Mouse (Mus musculus) myocyte (in vitro differentiated cells): ENCODE data around the gene Csad. TPM values are rescaled to one million over a fixed set of nuclear protein-coding genes. Genes with fewer than 3 reads are reported as not detected.
"Not testable (repeated sequence)": the region's sequence is repeated elsewhere in the genome, so short reads cannot be mapped to it uniquely, and the experiment has no call there.

Experiments
- H3K27me3 ChIP-seq: one replicate; pipeline ENCODE4 v1.6.1; 2011; ENCODE audit not compliant: control insufficient read depth, insufficient read depth, insufficient read length
- H3K36me3 ChIP-seq: one replicate; pipeline ENCODE4 v1.6.1; 2011; ENCODE audit not compliant: control insufficient read depth, insufficient read depth
- H3K4me2 ChIP-seq: one replicate; pipeline ENCODE4 v1.6.1; 2011; ENCODE audit warnings: low read depth, control low read depth
- H3K4me3 ChIP-seq: one replicate; pipeline ENCODE4 v1.5.1; 2011; ENCODE audit warnings: mild to moderate bottlenecking, control low read depth, moderate library complexity
- H3K79me2 ChIP-seq: one replicate; pipeline ENCODE4 v1.6.1; 2011; ENCODE audit not compliant: control insufficient read depth, insufficient read depth
- H3ac ChIP-seq: one replicate; pipeline ENCODE4 v1.6.1; 2011; ENCODE audit not compliant: control insufficient read depth, insufficient read length
- CEBPB ChIP-seq: IDR thresholded peaks from 2 replicates; pipeline ENCODE4 v1.6.1; 2011; ENCODE audit warnings: mild to moderate bottlenecking, moderate library complexity; ENCODE audit not compliant: poor library complexity, insufficient read depth, severe bottlenecking
- E2F4 ChIP-seq: IDR thresholded peaks from one replicate; pipeline ENCODE4 v1.6.1; 2011; ENCODE audit warnings: mild to moderate bottlenecking, control low read depth, moderate library complexity; ENCODE audit not compliant: insufficient read depth
- MAX ChIP-seq: IDR thresholded peaks from one replicate; pipeline ENCODE4 v1.6.1; 2011; ENCODE audit warnings: low read depth, mild to moderate bottlenecking, control low read depth
- MYOD1 ChIP-seq, 3 experiments: IDR thresholded peaks; one replicate each; pipeline ENCODE4 v1.6.1; 2011; ENCODE audit warnings: control low read depth in 2 of 3, low read depth in 2 of 3, mild to moderate bottlenecking in 2 of 3, moderate library complexity in 1 of 3; ENCODE audit not compliant: insufficient read length in 2 of 3, control insufficient read depth in 1 of 3
- MYOG ChIP-seq, 3 experiments: IDR thresholded peaks; one replicate each; pipeline ENCODE4 v1.6.1; 2011; ENCODE audit warnings: control low read depth in 2 of 3, low read depth in 2 of 3, mild to moderate bottlenecking in 2 of 3; ENCODE audit not compliant: insufficient read length in 2 of 3, control insufficient read depth in 1 of 3, insufficient read depth in 1 of 3
- POLR2A ChIP-seq: IDR thresholded peaks from one replicate; pipeline ENCODE4 v1.6.1; 2011; ENCODE audit warnings: low read depth, mild to moderate bottlenecking, control low read depth, moderate library complexity; ENCODE audit not compliant: insufficient read length
- POLR2AphosphoS2 ChIP-seq: IDR thresholded peaks from one replicate; pipeline ENCODE4 v1.6.1; 2011; ENCODE audit warnings: low read depth, control low read depth; ENCODE audit not compliant: insufficient read length
- SRF ChIP-seq: IDR thresholded peaks from one replicate; pipeline ENCODE4 v1.6.1; 2011; ENCODE audit warnings: low read depth; ENCODE audit not compliant: control insufficient read depth, insufficient read length
- TCF12 ChIP-seq: IDR thresholded peaks from one replicate; pipeline ENCODE4 v1.6.1; 2011; ENCODE audit warnings: mild to moderate bottlenecking, control low read depth; ENCODE audit not compliant: poor library complexity, insufficient read depth, severe bottlenecking
- TCF3 ChIP-seq: IDR thresholded peaks from one replicate; pipeline ENCODE4 v1.6.1; 2011; ENCODE audit warnings: low read depth, control low read depth; ENCODE audit not compliant: insufficient read length
- polyA plus RNA-seq: library from polyadenylated mRNA; unstranded; fragments of >200 nt; fragmentation: generic; extraction: Trizol; gene quantifications from one replicate; pipeline ENCODE4 v1.2.1, GENCODE M21; 2012; ENCODE audit warnings: missing spikeins

Gene Csad
- polyA plus RNA-seq, 1 experiment = 18.8 TPM

GRCm38 (mm10) chr15:102163900-102164693 lies 40.4 kb downstream of the Csad start:
- H3K4me2 ChIP-seq = no peak overlapping the region
- H3K27me3 ChIP-seq = no peaks in the 10 kb centered on the region
- H3ac ChIP-seq = no peak overlapping the region
- no peak overlapping the region for H3K4me3 ChIP-seq
- H3K36me3 ChIP-seq = no peaks in the 10 kb centered on the region
- no peaks in the 10 kb centered on the region for H3K79me2 ChIP-seq
- no peak for TF ChIP-seq E2F4
- peak in 2 of 3 experiments; percentile 57 to 58 for TF ChIP-seq MYOD1 (IDR thresholded peaks at IDR 0.05; ENCODE audit: control insufficient read depth in 1 of 3, insufficient read length in 2 of 3, low read depth in 2 of 3)
- TF ChIP-seq MYOG (IDR thresholded peaks at IDR 0.05; ENCODE audit: control insufficient read depth in 1 of 3, insufficient read depth in 1 of 3, insufficient read length in 2 of 3, low read depth in 2 of 3) = peak in 1 of 3 experiments; percentile 26

GRCm38 (mm10) chr15:102160415-102161060 lies 44.0 kb downstream of the Csad start:
- Histone ChIP-seq H3K36me3 (no peaks in the 10 kb centered on the region), H3K4me3 (no peak overlapping the region), H3ac (no peak overlapping the region), H3K27me3 (no peaks in the 10 kb centered on the region), H3K79me2 (no peaks in the 10 kb centered on the region), H3K4me2 (no peak overlapping the region)
- no peak for TF ChIP-seq MAX
- no peak for TF ChIP-seq E2F4
- TF ChIP-seq POLR2A = no peak
- no peak for TF ChIP-seq TCF12
- no peak for TF ChIP-seq MYOD1 (IDR thresholded peaks at IDR 0.05; ENCODE audit: control insufficient read depth in 1 of 3, insufficient read length in 2 of 3, low read depth in 2 of 3)
- TF ChIP-seq CEBPB = no peak
- no peak for TF ChIP-seq TCF3

- no peak overlapping the region for H3ac ChIP-seq
- no peaks in the 10 kb centered on the region for H3K79me2 ChIP-seq
- H3K36me3 ChIP-seq = no peaks in the 10 kb centered on the region
- no peak overlapping the region for H3K4me3 ChIP-seq
- no peaks in the 10 kb centered on the region for H3K27me3 ChIP-seq
- H3K4me2 ChIP-seq = no peak overlapping the region
- TF ChIP-seq MAX (no peak), E2F4 (no peak), MYOG (IDR thresholded peaks at IDR 0.05; ENCODE audit: control insufficient read depth in 1 of 3, insufficient read depth in 1 of 3, insufficient read length in 2 of 3, low read depth in 2 of 3) (peak in 1 of 3 experiments; percentile 15), SRF (no peak)
These were observed 47.7 kb downstream of the Csad start for GRCm38 (mm10) chr15:102156836-102157235.

- not testable (repeated sequence) for H3ac ChIP-seq, H3K4me3 ChIP-seq, H3K79me2 ChIP-seq, H3K4me2 ChIP-seq, H3K36me3 ChIP-seq, H3K27me3 ChIP-seq
These were observed 49.5 kb downstream of the Csad start for GRCm38 (mm10) chr15:102155006-102155405.

GRCm38 (mm10) chr15:102152646-102153045 lies 51.9 kb downstream of the Csad start:
- Histone ChIP-seq H3K4me3 (no peak overlapping the region), H3K79me2 (peaks cover under 1% of the 10 kb centered on the region)
- no peak for TF ChIP-seq MAX
- TF ChIP-seq MYOG (IDR thresholded peaks at IDR 0.05; ENCODE audit: control insufficient read depth in 1 of 3, insufficient read depth in 1 of 3, insufficient read length in 2 of 3, low read depth in 2 of 3) = peak in 1 of 3 experiments; percentile 32

GRCm38 (mm10) chr15:102150301-102151135 lies 54.0 kb downstream of the Csad start, which contains the start of gene Soat2:
TSS of gene Soat2 (plus strand) at chr15:102150526.
- H3ac ChIP-seq = no peak within 1 kb of the TSS
- no peaks in the 10 kb centered on the region for H3K27me3 ChIP-seq
- H3K4me3 ChIP-seq = no peak within 1 kb of the TSS
- H3K79me2 ChIP-seq = peaks cover 5% of the 10 kb centered on the region
- H3K36me3 ChIP-seq = peaks cover 8% of the 10 kb centered on the region
- peak within 1 kb of the TSS; percentile 33 for H3K4me2 ChIP-seq
- TF ChIP-seq CEBPB (peak; percentile 97), E2F4 (no peak), MAX (no peak), POLR2AphosphoS2 (peak; percentile 45)

More at GRCm38 (mm10) chr15:102152646-102153045, 51.9 kb downstream of the Csad start:
- Histone ChIP-seq H3K36me3 (peaks cover 8% of the 10 kb centered on the region), H3K27me3 (no peaks in the 10 kb centered on the region), H3K4me2 (no peak overlapping the region), H3ac (no peak overlapping the region)
